Mouse (Mus musculus): ENCODE data around the gene Neil3.

DNA sequence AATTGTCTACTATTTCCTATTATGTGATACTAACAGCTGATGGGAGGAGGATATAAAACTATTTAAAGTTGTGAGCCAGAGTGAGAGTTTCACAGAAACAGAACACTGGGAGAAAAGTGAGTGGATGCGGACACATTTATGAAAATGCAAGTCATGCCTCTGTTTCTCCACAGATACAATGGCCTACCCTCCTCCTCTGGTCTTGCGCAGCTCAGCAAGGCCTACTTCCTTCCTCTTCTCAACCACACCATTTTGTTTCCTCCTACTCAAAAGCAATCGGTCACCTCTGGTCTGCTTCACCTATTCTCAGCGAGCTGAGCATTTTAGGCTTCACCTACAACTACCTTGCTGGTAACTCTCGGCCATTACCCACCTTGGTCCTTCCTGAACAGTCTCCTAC is 34.0 kb downstream of the Neil3 start:
- TF ChIP-seq POLR2A (IDR thresholded peaks at IDR 0.05; ENCODE audit: low read depth, low read length) (no peak), CTCF (IDR thresholded peaks at IDR 0.05; ENCODE audit: extremely low read depth, insufficient read length, insufficient replicate concordance, low read depth, low read length) (no peak)

Measured in small intestine, adult 2 months (tissue).